Mouse (Mus musculus) olfactory bulb, adult 2 months (tissue): Measurements from ENCODE around the gene Ppib. TPM values are rescaled to one million over a fixed set of nuclear protein-coding genes. Genes with fewer than 3 reads are reported as not detected.

ENCODE experiments used
- H3K27ac ChIP-seq: fragments of 200-500 bp; 2 replicates; pipeline ENCODE4 v1.5.1; 2012; ENCODE audit warnings: low read depth, low read length; ENCODE audit not compliant: insufficient read depth
- H3K4me1 ChIP-seq: fragments of 200-500 bp; 2 replicates; pipeline ENCODE4 v1.6.1; 2012; ENCODE audit warnings: low read length; ENCODE audit not compliant: control insufficient read depth, insufficient read depth
- H3K4me3 ChIP-seq: fragments of 200-500 bp; 2 replicates; pipeline ENCODE4 v1.5.1; 2012; ENCODE audit warnings: mild to moderate bottlenecking, low read depth, low read length, moderate library complexity; ENCODE audit not compliant: insufficient read depth
- CTCF ChIP-seq: fragments of 200-500 bp; IDR thresholded peaks from 2 replicates; pipeline ENCODE4 v1.5.1; 2012; ENCODE audit warnings: low read depth, mild to moderate bottlenecking, low read length, moderate library complexity; ENCODE audit not compliant: insufficient read depth
- POLR2A ChIP-seq: fragments of 200-500 bp; IDR thresholded peaks from 2 replicates; pipeline ENCODE4 v1.6.1; 2012; ENCODE audit warnings: mild to moderate bottlenecking, low read depth, low read length, moderate library complexity; ENCODE audit not compliant: insufficient read depth
- WGBS: fragments of 180-500 bp; shearing (Covaris S2); methylation state at CpG from one replicate; pipeline ENCODE4 v1.1.7; 2018; 5-methylcytosine and 5-hydroxymethylcytosine counted together
- polyA plus RNA-seq: library from polyadenylated mRNA; stranded (reverse); fragments of >200 nt; gene quantifications from 2 replicates; pipeline ENCODE4 v1.2.4, GENCODE M21; 2012; ENCODE audit warnings: low replicate concordance; ENCODE audit not compliant: missing spikeins, insufficient read depth, insufficient read length

Ppib gene
- not detected in 2 replicates for polyA plus RNA-seq

DNA sequence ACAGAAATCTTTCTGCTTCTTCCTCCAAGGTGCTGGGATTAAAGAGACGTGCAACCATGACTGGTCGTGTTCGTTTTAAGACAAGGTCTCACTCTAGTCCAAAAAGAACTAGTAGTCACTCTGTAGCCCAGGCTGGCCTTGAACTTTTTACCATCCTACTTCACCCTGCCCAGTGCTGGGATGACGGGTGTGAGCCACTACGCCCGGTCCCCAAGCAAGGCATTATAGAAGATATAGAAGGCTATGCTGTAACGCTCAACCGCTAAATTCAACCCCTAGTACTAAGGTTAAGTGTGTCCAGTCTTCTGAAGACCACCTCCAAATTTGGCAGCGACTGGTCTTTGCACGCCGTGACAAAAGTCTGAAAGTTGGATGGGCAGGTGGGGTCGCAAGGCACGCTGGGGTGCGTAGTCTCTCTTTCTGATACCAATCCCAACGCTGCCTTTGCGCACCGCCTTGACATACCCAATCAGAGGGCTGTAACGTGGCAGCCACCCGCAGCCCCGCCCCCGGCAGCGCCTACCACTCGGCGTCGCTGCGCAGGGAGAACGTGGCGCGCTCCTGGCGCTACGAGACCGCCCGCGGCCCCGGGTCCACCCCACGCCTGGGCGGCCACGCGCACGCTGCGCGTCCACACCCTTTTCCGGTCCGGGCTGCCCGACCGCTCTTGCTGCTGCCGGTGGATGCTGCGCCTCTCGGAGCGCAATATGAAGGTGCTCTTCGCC lies at the start of gene Ppib:
TSS of gene Ppib (plus strand) at position 640 of the 725 bp plus-strand sequence.
- WGBS, result 1% methylated on average over 51 of the region's 51 CpGs

DNA sequence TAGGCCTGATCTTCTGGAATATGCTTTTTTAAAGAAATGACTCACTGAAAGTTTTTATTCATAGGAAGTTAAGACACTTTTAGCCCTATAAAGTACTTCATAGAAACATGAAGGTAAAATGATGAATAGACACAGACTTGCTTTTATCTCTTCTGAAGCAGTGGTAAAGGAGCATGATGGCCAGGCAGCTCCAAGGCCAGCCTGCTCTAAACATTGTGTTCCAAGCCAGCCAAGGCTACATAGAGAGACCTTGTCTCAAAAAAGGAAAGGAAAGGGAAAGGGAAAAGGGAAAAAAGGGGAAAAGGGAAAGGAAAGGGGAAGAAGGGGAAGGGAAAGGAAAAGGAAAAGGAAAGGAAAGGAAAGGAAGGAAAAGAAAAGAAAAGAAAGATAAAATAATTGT lies 39.4 kb upstream of the Ppib start:
- Histone ChIP-seq H3K4me3 (no peak overlapping the region), H3K27ac (no peak overlapping the region), H3K4me1 (no peaks in the 10 kb centered on the region)
- no peak for TF ChIP-seq CTCF
- no peak for TF ChIP-seq POLR2A

More for the DNA sequence above, at the start of gene Ppib:
- H3K4me3 ChIP-seq, result peak within 1 kb of the TSS; percentile 75
- peak; percentile 91 for TF ChIP-seq POLR2A
- TF ChIP-seq CTCF, result no peak
- peak within 1 kb of the TSS; percentile 34 for H3K27ac ChIP-seq
- H3K4me1 ChIP-seq, result no peaks in the 10 kb centered on the region; the same call in 1 of the 2 replicates

DNA sequence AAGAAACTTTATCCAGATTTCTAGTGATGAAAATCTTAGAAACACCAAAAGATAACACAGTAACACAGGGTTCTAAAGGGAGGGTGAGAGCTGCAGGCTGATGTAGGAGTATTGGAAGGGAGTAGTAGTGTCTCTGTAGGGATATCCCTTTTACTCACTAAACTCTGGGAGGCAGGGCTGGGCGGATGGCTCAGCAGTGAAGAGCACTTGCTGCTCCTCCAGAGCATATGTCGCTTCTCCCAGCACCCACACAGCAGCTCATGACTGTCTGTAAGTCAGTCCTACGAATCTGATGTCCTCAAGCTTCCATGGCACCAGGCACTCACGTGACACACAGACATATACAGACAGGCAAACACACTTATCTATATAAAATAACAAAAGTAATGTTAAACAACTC lies 21.9 kb upstream of the Ppib start:
- no peak overlapping the region for H3K27ac ChIP-seq
- TF ChIP-seq POLR2A, result no peak
- no peak for TF ChIP-seq CTCF
- H3K4me1 ChIP-seq, result 0 out of 2 replicates have a peak, but pooled peaks cover 2% of the 10 kb centered on the region
- H3K4me3 ChIP-seq, result no peak overlapping the region
- WGBS, result 90% methylated on average over 4 of the region's 4 CpGs

DNA sequence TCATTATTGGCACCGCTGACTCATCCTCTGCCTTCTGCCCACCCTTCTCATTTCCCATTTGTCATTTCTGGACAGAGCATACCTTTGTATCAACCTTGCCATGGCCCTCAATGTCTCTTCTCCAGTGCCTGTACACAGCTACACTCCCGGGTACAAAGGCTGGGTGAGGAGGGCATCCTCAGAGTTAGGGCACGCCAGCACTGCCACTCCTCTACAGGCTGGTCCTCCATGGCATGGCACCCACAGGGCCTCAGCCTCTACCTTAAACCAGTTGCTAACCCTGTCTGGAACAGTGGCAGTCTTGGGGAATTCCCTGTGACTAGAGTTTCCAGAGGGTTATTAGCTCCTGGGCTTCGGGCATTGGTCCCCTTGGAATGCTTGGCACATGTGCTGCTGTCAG lies 21.4 kb upstream of the Ppib start:
- TF ChIP-seq CTCF (no peak), POLR2A (no peak)
- Histone ChIP-seq H3K4me3 (no peak overlapping the region), H3K27ac (no peak overlapping the region), H3K4me1 (0 out of 2 replicates have a peak, but pooled peaks cover 2% of the 10 kb centered on the region)
- 93% methylated on average over 4 of the region's 4 CpGs for WGBS

DNA sequence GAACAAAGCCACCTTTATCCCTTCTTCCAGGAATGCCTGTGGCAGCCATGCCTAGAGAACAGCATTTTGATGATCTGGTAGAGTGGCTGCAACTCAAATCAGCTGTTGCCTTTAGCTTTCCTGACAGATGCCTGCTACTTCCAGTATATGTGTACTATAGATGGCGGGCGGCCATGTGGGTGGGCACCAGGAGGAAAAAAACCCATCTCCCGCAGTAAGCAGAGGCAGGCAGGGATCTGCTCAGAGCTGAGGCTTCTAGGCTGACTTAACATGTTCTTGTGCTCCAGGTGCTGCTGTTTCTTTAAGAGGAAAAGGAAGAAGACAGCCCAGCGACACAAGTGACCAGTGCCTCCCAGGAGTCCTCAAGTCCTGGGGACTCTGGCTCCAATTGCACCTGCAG lies 20.7 kb upstream of the Ppib start:
- 87% methylated on average over 4 of the region's 4 CpGs for WGBS
- Histone ChIP-seq H3K4me1 (0 out of 2 replicates have a peak, but pooled peaks cover 2% of the 10 kb centered on the region), H3K27ac (no peak overlapping the region), H3K4me3 (no peak overlapping the region)
- TF ChIP-seq POLR2A (no peak), CTCF (no peak)

DNA sequence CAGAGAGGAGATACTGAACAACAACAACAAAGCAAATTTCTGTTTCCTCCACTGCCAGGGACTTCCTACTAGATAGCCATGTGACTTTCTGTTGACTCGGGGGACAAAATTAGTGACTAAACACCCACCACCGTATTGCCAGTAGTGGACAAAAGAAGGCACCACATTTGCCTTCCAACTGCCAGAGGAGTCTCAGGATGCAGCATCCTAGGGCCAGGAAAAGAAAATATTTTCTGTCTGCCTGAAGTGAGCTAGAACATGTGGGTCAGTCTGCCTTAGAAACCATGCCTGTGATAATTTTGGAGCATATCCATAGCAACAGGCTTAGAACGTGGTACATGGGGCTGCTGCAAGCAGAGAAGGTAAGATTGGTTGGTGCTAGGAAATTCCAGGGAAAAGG lies 19.2 kb upstream of the Ppib start:
- Histone ChIP-seq H3K27ac (no peak overlapping the region), H3K4me1 (0 out of 2 replicates have a peak, but pooled peaks cover 2% of the 10 kb centered on the region), H3K4me3 (no peak overlapping the region)
- WGBS, result 49% methylated on average over 3 of the region's 3 CpGs
- TF ChIP-seq POLR2A, result no peak
- TF ChIP-seq CTCF, result no peak

DNA sequence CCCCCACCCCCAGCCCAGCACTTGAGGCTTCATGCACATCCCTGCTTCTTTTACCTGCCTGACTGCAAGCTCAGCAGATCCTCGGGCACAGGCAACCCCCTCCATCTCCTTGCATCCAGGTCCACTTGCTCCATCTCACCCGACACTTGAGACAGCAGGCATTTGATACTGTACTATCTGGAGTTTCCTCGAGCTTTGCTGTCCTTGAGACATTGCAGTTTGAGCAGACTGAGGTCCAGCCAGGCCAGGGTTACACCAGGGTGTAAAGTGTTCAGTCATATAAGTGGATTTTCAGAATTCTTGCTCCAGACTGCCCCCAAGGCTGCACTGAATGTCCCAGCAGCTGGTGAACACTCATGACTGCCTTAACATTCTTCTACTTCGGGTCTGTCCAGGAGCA lies 17.7 kb upstream of the Ppib start:
- H3K4me1 ChIP-seq, result 0 out of 2 replicates have a peak, but pooled peaks cover 2% of the 10 kb centered on the region
- H3K4me3 ChIP-seq, result no peak overlapping the region
- no peak overlapping the region for H3K27ac ChIP-seq
- TF ChIP-seq POLR2A (no peak), CTCF (no peak)
- 89% methylated on average over 4 of the region's 4 CpGs for WGBS

DNA sequence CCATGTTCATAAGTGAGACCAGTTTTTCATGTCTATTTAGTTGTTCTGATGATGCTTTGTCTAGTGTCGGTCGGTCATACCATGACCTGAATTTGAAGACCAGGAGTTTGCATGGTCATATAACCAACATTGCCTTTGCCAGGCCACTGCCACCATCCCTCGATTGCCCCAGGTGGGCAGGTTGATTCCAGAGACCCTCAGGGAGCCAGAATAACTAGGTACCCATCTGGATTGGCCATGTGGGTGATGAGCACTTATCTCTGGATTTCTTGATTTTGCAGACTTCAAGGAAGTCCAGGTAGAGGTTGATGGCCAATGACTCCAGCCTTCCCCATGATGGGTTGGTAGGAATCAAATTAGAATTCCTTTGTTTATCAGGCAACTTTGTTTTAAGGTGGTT lies 16.8 kb upstream of the Ppib start:
- Histone ChIP-seq H3K27ac (no peak overlapping the region), H3K4me1 (0 out of 2 replicates have a peak, but pooled peaks cover 2% of the 10 kb centered on the region), H3K4me3 (no peak overlapping the region)
- TF ChIP-seq POLR2A (no peak), CTCF (no peak)
- over 99% methylated on average over 3 of the region's 3 CpGs for WGBS

DNA sequence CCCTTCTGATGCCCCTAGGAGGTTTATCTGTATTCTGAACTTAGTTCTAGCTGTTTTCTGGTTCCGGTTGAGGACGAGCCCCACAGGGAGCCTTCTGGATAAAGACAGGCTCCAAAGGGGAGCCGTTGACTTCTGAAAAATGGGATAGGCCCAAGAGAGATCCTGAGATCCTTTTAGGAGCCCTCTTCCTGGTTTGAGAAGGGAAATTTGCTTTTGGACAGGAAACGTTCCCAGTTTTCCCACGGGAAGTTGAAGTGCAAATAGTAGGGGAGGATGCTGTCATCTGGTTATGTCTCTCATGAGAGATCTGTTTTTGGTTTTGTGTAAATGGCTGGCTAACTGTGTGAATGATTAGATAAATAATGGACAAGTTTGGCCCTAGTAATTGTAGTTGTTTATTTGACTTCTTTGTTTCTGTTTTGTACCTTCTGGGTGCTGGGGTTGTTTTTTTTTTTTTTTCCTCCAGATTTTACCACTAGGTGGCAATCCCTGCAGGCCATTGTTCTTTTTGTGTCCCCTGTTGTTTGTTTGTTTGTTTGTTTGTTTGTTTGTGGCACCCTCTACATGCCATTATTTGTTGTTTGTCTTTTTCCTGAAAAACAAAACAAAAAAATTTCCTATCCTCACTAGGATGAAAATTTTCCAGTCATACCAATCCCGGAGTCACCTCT lies 10.0 kb upstream of the Ppib start:
- Histone ChIP-seq H3K4me1 (no peaks in the 10 kb centered on the region), H3K27ac (no peak overlapping the region), H3K4me3 (no peak overlapping the region)
- TF ChIP-seq POLR2A (no peak), CTCF (no peak)
- 66% methylated on average over 6 of the region's 6 CpGs for WGBS
